Mouse (Mus musculus): ENCODE results near the gene Pdlim7.

Gene Pdlim7

GRCm38 (mm10) chr13:55464027-55464884 lies 49.2 kb downstream of the Pdlim7 start, which contains the start of gene Prr7:
Gene Prr7 (plus strand): TSS chr13:55464267.
- peak; percentile 68 to 78 for DNase-seq

- DNase-seq = no peak
Observed at GRCm38 (mm10) chr13:55463399-55464026, 50.0 kb downstream of the Pdlim7 start.

- no peak for DNase-seq
Observed at GRCm38 (mm10) chr13:55462965-55463364, 50.5 kb downstream of the Pdlim7 start.

- peak in 1 of 2 experiments; percentile 32 for DNase-seq
Observed at GRCm38 (mm10) chr13:55451785-55452549, 61.5 kb downstream of the Pdlim7 start.

- DNase-seq = no peak
Observed at GRCm38 (mm10) chr13:55451296-55451695, 62.2 kb downstream of the Pdlim7 start.

- DNase-seq = no peak
Observed at GRCm38 (mm10) chr13:55450511-55450980, 62.9 kb downstream of the Pdlim7 start.

GRCm38 (mm10) chr13:55449679-55450441 lies 63.6 kb downstream of the Pdlim7 start:
- DNase-seq = no peak

- DNase-seq = no peak
Observed at GRCm38 (mm10) chr13:55449205-55449604, 64.3 kb downstream of the Pdlim7 start.

- DNase-seq = no peak
Observed at GRCm38 (mm10) chr13:55448131-55448530, 65.3 kb downstream of the Pdlim7 start.

- DNase-seq = no peak
Observed at GRCm38 (mm10) chr13:55447543-55447943, 65.9 kb downstream of the Pdlim7 start.

GRCm38 (mm10) chr13:55446483-55447105 lies 66.9 kb downstream of the Pdlim7 start:
- no peak for DNase-seq

All from kidney, postnatal 4 days (tissue).